Mouse (Mus musculus) myocyte (in vitro differentiated cells): ENCODE data around the gene Rpsa. TPM values are rescaled to one million over a fixed set of nuclear protein-coding genes. Genes with fewer than 3 reads are reported as not detected.

Experiments
- H3K27me3 ChIP-seq: one replicate; pipeline ENCODE4 v1.6.1; 2011; ENCODE audit not compliant: control insufficient read depth, insufficient read depth, insufficient read length
- H3K36me3 ChIP-seq: one replicate; pipeline ENCODE4 v1.6.1; 2011; ENCODE audit not compliant: control insufficient read depth, insufficient read depth
- H3K4me2 ChIP-seq: one replicate; pipeline ENCODE4 v1.6.1; 2011; ENCODE audit warnings: low read depth, control low read depth
- H3K4me3 ChIP-seq: one replicate; pipeline ENCODE4 v1.5.1; 2011; ENCODE audit warnings: mild to moderate bottlenecking, control low read depth, moderate library complexity
- H3K79me2 ChIP-seq: one replicate; pipeline ENCODE4 v1.6.1; 2011; ENCODE audit not compliant: control insufficient read depth, insufficient read depth
- H3ac ChIP-seq: one replicate; pipeline ENCODE4 v1.6.1; 2011; ENCODE audit not compliant: control insufficient read depth, insufficient read length
- CEBPB ChIP-seq: IDR thresholded peaks from 2 replicates; pipeline ENCODE4 v1.6.1; 2011; ENCODE audit warnings: mild to moderate bottlenecking, moderate library complexity; ENCODE audit not compliant: poor library complexity, insufficient read depth, severe bottlenecking
- E2F4 ChIP-seq: IDR thresholded peaks from one replicate; pipeline ENCODE4 v1.6.1; 2011; ENCODE audit warnings: mild to moderate bottlenecking, control low read depth, moderate library complexity; ENCODE audit not compliant: insufficient read depth
- MAX ChIP-seq: IDR thresholded peaks from one replicate; pipeline ENCODE4 v1.6.1; 2011; ENCODE audit warnings: low read depth, mild to moderate bottlenecking, control low read depth
- MYOD1 ChIP-seq, 3 experiments: IDR thresholded peaks; one replicate each; pipeline ENCODE4 v1.6.1; 2011; ENCODE audit warnings: control low read depth in 2 of 3, low read depth in 2 of 3, mild to moderate bottlenecking in 2 of 3, moderate library complexity in 1 of 3; ENCODE audit not compliant: insufficient read length in 2 of 3, control insufficient read depth in 1 of 3
- MYOG ChIP-seq, 3 experiments: IDR thresholded peaks; one replicate each; pipeline ENCODE4 v1.6.1; 2011; ENCODE audit warnings: control low read depth in 2 of 3, low read depth in 2 of 3, mild to moderate bottlenecking in 2 of 3; ENCODE audit not compliant: insufficient read length in 2 of 3, control insufficient read depth in 1 of 3, insufficient read depth in 1 of 3
- POLR2A ChIP-seq: IDR thresholded peaks from one replicate; pipeline ENCODE4 v1.6.1; 2011; ENCODE audit warnings: low read depth, mild to moderate bottlenecking, control low read depth, moderate library complexity; ENCODE audit not compliant: insufficient read length
- POLR2AphosphoS2 ChIP-seq: IDR thresholded peaks from one replicate; pipeline ENCODE4 v1.6.1; 2011; ENCODE audit warnings: low read depth, control low read depth; ENCODE audit not compliant: insufficient read length
- REST ChIP-seq: IDR thresholded peaks from one replicate; pipeline ENCODE4 v1.6.1; 2011; ENCODE audit warnings: mild to moderate bottlenecking, control low read depth, moderate library complexity; ENCODE audit not compliant: insufficient read depth, insufficient read length
- SRF ChIP-seq: IDR thresholded peaks from one replicate; pipeline ENCODE4 v1.6.1; 2011; ENCODE audit warnings: low read depth; ENCODE audit not compliant: control insufficient read depth, insufficient read length
- TCF12 ChIP-seq: IDR thresholded peaks from one replicate; pipeline ENCODE4 v1.6.1; 2011; ENCODE audit warnings: mild to moderate bottlenecking, control low read depth; ENCODE audit not compliant: poor library complexity, insufficient read depth, severe bottlenecking
- TCF3 ChIP-seq: IDR thresholded peaks from one replicate; pipeline ENCODE4 v1.6.1; 2011; ENCODE audit warnings: low read depth, control low read depth; ENCODE audit not compliant: insufficient read length
- USF1 ChIP-seq: IDR thresholded peaks from one replicate; pipeline ENCODE4 v1.6.1; 2011; ENCODE audit warnings: low read depth, mild to moderate bottlenecking, control low read depth, moderate library complexity
- polyA plus RNA-seq: library from polyadenylated mRNA; unstranded; fragments of >200 nt; fragmentation: generic; extraction: Trizol; gene quantifications from one replicate; pipeline ENCODE4 v1.2.1, GENCODE M21; 2012; ENCODE audit warnings: missing spikeins

Rpsa gene
- polyA plus RNA-seq = 2,555 TPM

GRCm38 (mm10) chr9:120127538-120128251, at the start of gene Rpsa:
Gene Rpsa (plus strand): TSS chr9:120127689.
- Histone ChIP-seq H3ac (peak within 1 kb of the TSS; percentile 97), H3K4me2 (peak within 1 kb of the TSS; percentile 98), H3K79me2 (peaks cover 20% of the 10 kb centered on the region), H3K4me3 (peak within 1 kb of the TSS; percentile 94), H3K27me3 (no peaks in the 10 kb centered on the region), H3K36me3 (peaks cover 32% of the 10 kb centered on the region)
- TF ChIP-seq MYOD1 (IDR thresholded peaks at IDR 0.05; ENCODE audit: control insufficient read depth in 1 of 3, insufficient read length in 2 of 3, low read depth in 2 of 3) (no peak), REST (no peak), CEBPB (no peak), POLR2AphosphoS2 (peak; percentile 77), SRF (peak; percentile 88), MAX (no peak), POLR2A (peak; percentile 67), E2F4 (peak; percentile 19)

DNA sequence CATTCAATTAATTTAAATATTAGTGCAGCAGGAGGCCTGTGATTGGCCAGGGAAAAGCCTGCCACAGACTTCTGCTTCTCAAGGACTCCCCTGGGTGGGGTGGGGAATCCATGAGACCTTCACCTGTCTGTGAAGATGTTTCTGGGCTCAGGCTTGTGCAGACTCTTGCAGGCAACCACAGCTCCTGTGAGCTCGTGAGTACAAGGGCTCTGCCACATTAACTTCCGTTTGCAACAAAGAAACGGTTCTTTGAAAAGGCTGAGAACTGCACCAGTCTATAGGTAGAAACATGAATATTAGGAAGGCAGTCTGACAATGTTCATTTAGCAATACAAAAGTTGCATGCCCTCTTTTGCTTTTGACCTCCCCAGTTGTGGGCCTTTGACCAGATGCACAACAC, 49.2 kb upstream of the Rpsa start:
- Histone ChIP-seq H3K4me3 (no peak overlapping the region), H3K4me2 (no peak overlapping the region), H3K27me3 (peaks cover 5% of the 10 kb centered on the region), H3K79me2 (no peaks in the 10 kb centered on the region), H3K36me3 (no peaks in the 10 kb centered on the region), H3ac (no peak overlapping the region)
- no peak for TF ChIP-seq REST
- no peak for TF ChIP-seq USF1
- no peak for TF ChIP-seq MAX
- no peak for TF ChIP-seq E2F4
- TF ChIP-seq MYOG (IDR thresholded peaks at IDR 0.05; ENCODE audit: control insufficient read depth in 1 of 3, insufficient read depth in 1 of 3, insufficient read length in 2 of 3, low read depth in 2 of 3) = no peak

- TF ChIP-seq MAX (no peak), TCF3 (no peak), POLR2A (no peak), REST (no peak), SRF (no peak), POLR2AphosphoS2 (no peak)
- H3K4me2 ChIP-seq = no peak overlapping the region
- H3ac ChIP-seq = no peak overlapping the region
- no peak overlapping the region for H3K4me3 ChIP-seq
- no peaks in the 10 kb centered on the region for H3K36me3 ChIP-seq
- no peaks in the 10 kb centered on the region for H3K79me2 ChIP-seq
- peaks cover 5% of the 10 kb centered on the region for H3K27me3 ChIP-seq
Measured at GRCm38 (mm10) chr9:120079901-120080300, 47.6 kb upstream of the Rpsa start.

DNA sequence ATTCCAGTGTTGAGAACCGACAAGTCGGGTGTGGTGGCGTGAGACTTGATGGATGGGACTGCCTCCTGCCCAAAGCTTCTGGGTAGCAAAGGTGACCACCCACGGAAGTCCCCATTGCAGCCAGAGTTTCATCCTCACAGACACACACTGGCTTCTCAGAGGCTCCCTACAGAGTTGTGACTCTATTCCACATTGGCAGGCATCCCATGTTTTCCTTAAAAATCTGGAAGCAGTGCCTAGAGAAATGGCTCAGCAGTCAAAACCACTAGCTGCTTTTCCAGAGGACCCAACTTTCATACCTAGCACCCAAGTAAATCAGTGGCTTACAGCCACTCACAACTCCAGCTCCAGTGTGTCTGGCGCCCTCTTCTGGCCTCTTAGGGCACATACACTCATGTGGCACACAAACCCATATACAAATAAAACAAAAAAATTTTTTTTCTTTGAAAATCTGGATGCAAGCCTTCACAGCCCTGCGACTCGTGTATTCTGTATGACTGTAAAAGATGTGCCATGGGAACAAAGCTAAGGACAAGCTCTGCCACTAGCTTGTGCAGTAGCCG, 46.9 kb upstream of the Rpsa start:
- TF ChIP-seq TCF12 = no peak
- Histone ChIP-seq H3K79me2 (no peaks in the 10 kb centered on the region), H3K4me2 (no peak overlapping the region), H3K27me3 (peaks cover 5% of the 10 kb centered on the region), H3K4me3 (no peak overlapping the region), H3K36me3 (no peaks in the 10 kb centered on the region), H3ac (no peak overlapping the region)

GRCm38 (mm10) chr9:120081247-120081646, 46.2 kb upstream of the Rpsa start:
- H3K79me2 ChIP-seq = no peaks in the 10 kb centered on the region
- H3K27me3 ChIP-seq = peaks cover 5% of the 10 kb centered on the region
- no peak overlapping the region for H3K4me2 ChIP-seq
- H3ac ChIP-seq = no peak overlapping the region
- no peaks in the 10 kb centered on the region for H3K36me3 ChIP-seq
- H3K4me3 ChIP-seq = no peak overlapping the region
- no peak for TF ChIP-seq MYOD1 (IDR thresholded peaks at IDR 0.05; ENCODE audit: control insufficient read depth in 1 of 3, insufficient read length in 2 of 3, low read depth in 2 of 3)
- TF ChIP-seq CEBPB = no peak
- no peak for TF ChIP-seq REST
- no peak for TF ChIP-seq SRF
- no peak for TF ChIP-seq MYOG (IDR thresholded peaks at IDR 0.05; ENCODE audit: control insufficient read depth in 1 of 3, insufficient read depth in 1 of 3, insufficient read length in 2 of 3, low read depth in 2 of 3)
- no peak for TF ChIP-seq POLR2AphosphoS2
- no peak for TF ChIP-seq TCF3
- no peak for TF ChIP-seq MAX
- TF ChIP-seq E2F4 = no peak
- no peak for TF ChIP-seq POLR2A
- no peak for TF ChIP-seq TCF12
- no peak for TF ChIP-seq USF1
